Mouse (Mus musculus): ENCODE measurements at regions not wholly inside any gene's neighbourhood (a gene's known extent, or its start where the extent isn't known, plus 50 kb on each side); places are given as distances from the start of the nearest gene placed in this dataset.

DNA sequence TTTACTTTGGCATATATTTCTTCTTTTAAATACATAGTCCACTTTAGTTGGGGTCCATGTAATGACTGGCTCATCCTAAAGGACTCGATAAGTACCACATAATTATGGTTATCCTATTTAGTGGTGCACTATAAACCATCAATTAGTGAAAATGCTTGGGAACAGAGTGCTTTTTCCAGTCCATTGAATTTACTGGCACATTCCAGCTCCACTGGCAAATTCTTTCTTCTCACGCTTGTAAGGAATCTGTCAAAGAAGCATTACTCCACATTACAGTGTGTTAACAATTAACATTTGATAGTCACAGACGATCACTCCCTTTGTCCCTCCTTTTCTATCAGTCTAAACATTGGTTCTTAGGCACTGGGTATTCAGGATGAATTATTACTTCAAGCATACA is 241.7 kb upstream of the Gli3 start:
- in situ Hi-C loops (cut with MboI, MseI) = loop anchor here (5.0 kb wide), 1 partner anchor 71 kb away; no protein-coding TSS in a partner anchor

DNA sequence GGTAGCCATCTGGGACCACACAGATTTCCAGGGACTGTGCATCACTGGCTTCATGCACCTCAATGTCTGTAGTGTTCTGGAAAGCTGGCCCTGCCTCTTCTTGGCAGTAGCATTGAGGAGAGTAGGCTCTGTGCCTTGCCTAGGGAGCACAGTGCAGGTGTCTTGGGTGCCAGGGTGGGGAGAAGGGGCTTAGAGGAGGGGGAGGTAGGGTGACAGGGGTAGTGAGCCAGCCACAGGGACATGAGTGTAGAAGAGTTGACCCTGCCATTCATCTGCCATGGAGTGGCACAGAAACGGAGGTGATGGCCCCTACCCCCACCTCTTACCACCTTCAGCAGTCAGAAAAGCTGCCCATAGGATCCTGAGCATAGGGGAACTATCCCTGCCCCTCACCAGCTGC is 235.4 kb upstream of the Gli3 start:
- in situ Hi-C loops (cut with MboI, MseI) = no loop called here
